Mouse (Mus musculus): ENCODE results near the gene Actn4. TPM values are rescaled to one million over a fixed set of nuclear protein-coding genes. Genes with fewer than 3 reads are reported as not detected.

The Actn4 gene
- 47.4 and 87.1 TPM in 2 replicates for total RNA-seq (2014; rRNA removed)
- 125 and 145 TPM in 2 replicates for polyA plus RNA-seq (2012; rRNA removed)

DNA sequence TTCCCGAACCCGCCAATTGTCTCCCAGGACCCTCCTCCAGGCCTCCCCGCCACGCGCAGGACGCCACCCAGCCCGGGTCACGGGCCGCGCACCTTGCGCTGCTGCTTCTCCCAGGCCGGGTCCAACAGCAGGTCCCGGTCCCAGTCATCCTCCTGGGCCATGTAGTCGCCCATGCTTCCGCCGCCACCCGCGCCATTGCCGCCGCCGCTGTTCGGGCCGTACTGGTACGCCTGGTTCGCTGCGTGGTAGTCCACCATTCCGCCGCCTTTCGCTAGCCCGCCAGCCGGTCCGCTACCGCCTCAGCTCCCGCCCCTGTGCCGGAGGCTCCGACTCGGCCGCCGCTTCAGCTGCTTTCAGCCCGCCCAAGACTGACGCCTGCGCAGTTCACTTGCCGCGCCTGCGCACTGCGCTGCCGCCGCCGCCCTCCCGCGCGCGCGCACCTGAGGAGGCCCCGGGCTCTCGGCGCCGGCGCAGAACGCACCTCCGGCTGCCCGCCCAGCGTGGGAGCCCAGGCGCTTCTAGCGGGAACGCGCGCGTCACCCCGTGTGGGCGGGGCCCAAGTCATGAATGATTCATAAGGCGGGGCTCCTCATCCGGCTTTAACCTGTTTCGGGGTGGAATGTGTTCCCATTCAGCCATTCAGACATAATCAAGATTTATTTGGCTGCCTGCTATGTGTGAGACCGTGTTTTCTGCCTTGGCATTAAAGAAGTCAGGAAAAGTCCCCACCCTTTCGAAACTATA is at the start of gene Actn4:
Gene Actn4 (minus strand): TSS at position 414 of the 744 bp plus-strand sequence.
- H3K79me2 ChIP-seq (ENCODE audit: control insufficient read depth, insufficient read depth, low read length), result peaks cover 22% of the 10 kb centered on the region
- H3K4me1 ChIP-seq (ENCODE audit: control insufficient read depth, insufficient read depth, low read length), result peaks cover 22% of the 10 kb centered on the region
- no peaks in the 10 kb centered on the region for H3K27me3 ChIP-seq (ENCODE audit: control insufficient read depth, insufficient read depth, low read length)
- H3K9ac ChIP-seq (ENCODE audit: low read depth, low read length), result peak within 1 kb of the TSS; percentile 94
- no peaks in the 10 kb centered on the region for H3K36me3 ChIP-seq (ENCODE audit: control insufficient read depth, insufficient read depth, low read length)
- H3K4me3 ChIP-seq (ENCODE audit: insufficient read depth, low read depth, low read length), result peak within 1 kb of the TSS; percentile 79
- peak; percentile 73 for DNase-seq (ENCODE audit: extremely low read depth, low read depth, low spot score)
- H3K27ac ChIP-seq (replicated peaks; ENCODE audit: insufficient read depth, low read depth, low read length), result peak within 1 kb of the TSS; percentile 93
- WGBS, result under 1% methylated on average over 76 of the region's 76 CpGs
- TF ChIP-seq POLR2A (IDR thresholded peaks at IDR 0.05; ENCODE audit: extremely low read depth, insufficient read depth, low read length) (peak; percentile 99), CTCF (IDR thresholded peaks at IDR 0.05; ENCODE audit: low read depth, low read length) (no peak)

DNA sequence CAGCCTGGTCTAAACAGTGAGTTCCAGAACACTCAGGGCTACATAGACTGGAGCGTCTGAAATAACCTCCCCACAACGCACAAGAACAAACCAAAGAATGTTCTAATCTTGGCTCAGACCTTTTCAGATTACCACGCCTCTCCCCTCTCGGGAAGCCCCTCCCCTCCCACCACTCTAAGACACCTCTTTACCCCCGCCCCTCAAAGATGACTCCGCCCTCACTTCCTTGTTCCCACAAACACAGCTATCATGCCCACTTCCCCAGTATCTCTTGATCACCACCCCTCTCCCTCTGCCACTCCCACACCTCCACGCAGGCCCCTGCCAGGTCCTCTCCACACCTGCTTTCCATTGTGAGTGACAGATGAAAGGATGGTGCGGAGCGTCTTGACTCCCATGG is 46.6 kb upstream of the Actn4 start:
- 79% methylated on average over 9 of the region's 9 CpGs for WGBS
- H3K27me3 ChIP-seq (ENCODE audit: control insufficient read depth, insufficient read depth, low read length), result no peaks in the 10 kb centered on the region
- no peak overlapping the region for H3K27ac ChIP-seq (replicated peaks; ENCODE audit: insufficient read depth, low read depth, low read length)
- H3K79me2 ChIP-seq (ENCODE audit: control insufficient read depth, insufficient read depth, low read length), result no peaks in the 10 kb centered on the region
- no peak overlapping the region for H3K4me3 ChIP-seq (ENCODE audit: insufficient read depth, low read depth, low read length)
- TF ChIP-seq CTCF (IDR thresholded peaks at IDR 0.05; ENCODE audit: low read depth, low read length) (no peak), POLR2A (IDR thresholded peaks at IDR 0.05; ENCODE audit: extremely low read depth, insufficient read depth, low read length) (no peak)
- no peak overlapping the region for H3K9ac ChIP-seq (ENCODE audit: low read depth, low read length)
- DNase-seq (ENCODE audit: extremely low read depth, low read depth, low spot score), result no peak
- no peaks in the 10 kb centered on the region for H3K4me1 ChIP-seq (ENCODE audit: control insufficient read depth, insufficient read depth, low read length)
- no peaks in the 10 kb centered on the region for H3K36me3 ChIP-seq (ENCODE audit: control insufficient read depth, insufficient read depth, low read length)

DNA sequence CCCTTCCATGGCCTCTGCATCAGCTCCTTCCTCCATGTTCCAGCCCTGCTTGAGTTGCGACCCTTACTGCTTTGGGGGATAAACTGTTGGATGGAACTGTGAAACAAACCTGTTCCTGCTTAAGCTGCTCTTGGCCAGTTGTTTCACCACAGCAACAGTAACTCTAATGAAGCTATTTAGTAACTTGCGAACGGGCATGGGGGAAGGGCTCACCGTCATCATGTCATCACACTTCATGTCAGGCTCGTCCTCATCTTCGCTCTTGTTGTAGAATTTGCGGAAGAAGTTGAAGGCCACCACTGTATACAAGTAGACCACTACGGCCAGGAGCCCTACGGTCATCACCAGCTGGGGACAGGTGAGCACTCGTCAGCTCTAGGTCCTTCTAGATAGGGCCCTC is 46.0 kb upstream of the Actn4 start:
- no peak overlapping the region for H3K4me3 ChIP-seq (ENCODE audit: insufficient read depth, low read depth, low read length)
- 90% methylated on average over 10 of the region's 10 CpGs for WGBS
- no peak overlapping the region for H3K27ac ChIP-seq (replicated peaks; ENCODE audit: insufficient read depth, low read depth, low read length)
- no peaks in the 10 kb centered on the region for H3K4me1 ChIP-seq (ENCODE audit: control insufficient read depth, insufficient read depth, low read length)
- H3K27me3 ChIP-seq (ENCODE audit: control insufficient read depth, insufficient read depth, low read length), result no peaks in the 10 kb centered on the region
- no peaks in the 10 kb centered on the region for H3K36me3 ChIP-seq (ENCODE audit: control insufficient read depth, insufficient read depth, low read length)
- no peak overlapping the region for H3K9ac ChIP-seq (ENCODE audit: low read depth, low read length)
- DNase-seq (ENCODE audit: extremely low read depth, low read depth, low spot score), result no peak
- no peak for TF ChIP-seq CTCF (IDR thresholded peaks at IDR 0.05; ENCODE audit: low read depth, low read length)
- no peak for TF ChIP-seq POLR2A (IDR thresholded peaks at IDR 0.05; ENCODE audit: extremely low read depth, insufficient read depth, low read length)
- H3K79me2 ChIP-seq (ENCODE audit: control insufficient read depth, insufficient read depth, low read length), result no peaks in the 10 kb centered on the region

DNA sequence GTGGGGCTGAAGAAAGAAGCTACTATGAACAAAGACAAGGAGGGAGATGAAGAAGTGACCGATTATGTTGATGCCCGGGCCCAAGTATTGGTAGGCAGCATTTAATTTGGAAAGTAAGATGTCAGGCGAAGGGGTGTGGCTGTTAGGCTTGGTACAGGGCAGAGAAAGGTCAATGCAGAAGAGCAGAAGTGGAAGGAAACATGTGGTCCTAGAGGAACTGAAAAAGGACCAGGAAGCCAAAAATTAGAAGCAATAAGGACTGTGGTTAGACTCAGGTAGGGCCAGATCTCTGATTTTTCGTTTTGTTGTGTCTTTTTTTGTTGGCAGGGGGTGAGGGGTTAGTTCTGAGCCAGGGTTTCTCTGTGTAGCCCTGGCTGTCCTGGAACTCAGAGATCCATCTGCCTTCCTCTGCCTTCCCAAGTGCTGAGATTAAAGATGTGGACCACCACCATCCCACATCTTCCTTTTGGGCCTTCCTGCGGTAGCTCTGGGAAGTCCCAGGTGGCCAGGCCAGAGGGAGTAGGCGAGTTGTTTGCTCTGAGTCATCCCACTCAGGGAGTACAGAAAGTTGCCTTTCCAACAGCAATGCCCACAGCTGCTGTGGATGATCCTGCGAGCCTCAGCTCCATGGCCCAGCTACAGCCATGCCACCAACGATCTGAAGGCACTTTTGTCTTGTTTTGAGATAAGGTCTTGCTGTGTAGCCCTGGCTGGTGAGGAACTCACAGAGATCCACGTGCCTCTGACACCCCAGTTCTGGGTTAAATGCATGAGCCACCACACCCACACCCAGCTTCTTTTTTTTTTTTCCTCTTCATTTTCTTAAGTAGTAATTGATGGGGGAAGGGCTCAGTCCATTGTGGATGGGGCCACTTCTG is 45.3 kb upstream of the Actn4 start:
- no peak overlapping the region for H3K9ac ChIP-seq (ENCODE audit: low read depth, low read length)
- no peak for TF ChIP-seq CTCF (IDR thresholded peaks at IDR 0.05; ENCODE audit: low read depth, low read length)
- TF ChIP-seq POLR2A (IDR thresholded peaks at IDR 0.05; ENCODE audit: extremely low read depth, insufficient read depth, low read length), result no peak
- 68% methylated on average over 9 of the region's 9 CpGs for WGBS
- H3K4me3 ChIP-seq (ENCODE audit: insufficient read depth, low read depth, low read length), result no peak overlapping the region
- peak; percentile 15 for DNase-seq (ENCODE audit: extremely low read depth, low read depth, low spot score)
- H3K27ac ChIP-seq (replicated peaks; ENCODE audit: insufficient read depth, low read depth, low read length), result 0 out of 2 replicates have a peak overlapping the region, but pooled peaks have one; percentile 16
- no peaks in the 10 kb centered on the region for H3K36me3 ChIP-seq (ENCODE audit: control insufficient read depth, insufficient read depth, low read length)
- no peaks in the 10 kb centered on the region for H3K27me3 ChIP-seq (ENCODE audit: control insufficient read depth, insufficient read depth, low read length)
- no peaks in the 10 kb centered on the region for H3K4me1 ChIP-seq (ENCODE audit: control insufficient read depth, insufficient read depth, low read length)
- H3K79me2 ChIP-seq (ENCODE audit: control insufficient read depth, insufficient read depth, low read length), result no peaks in the 10 kb centered on the region

DNA sequence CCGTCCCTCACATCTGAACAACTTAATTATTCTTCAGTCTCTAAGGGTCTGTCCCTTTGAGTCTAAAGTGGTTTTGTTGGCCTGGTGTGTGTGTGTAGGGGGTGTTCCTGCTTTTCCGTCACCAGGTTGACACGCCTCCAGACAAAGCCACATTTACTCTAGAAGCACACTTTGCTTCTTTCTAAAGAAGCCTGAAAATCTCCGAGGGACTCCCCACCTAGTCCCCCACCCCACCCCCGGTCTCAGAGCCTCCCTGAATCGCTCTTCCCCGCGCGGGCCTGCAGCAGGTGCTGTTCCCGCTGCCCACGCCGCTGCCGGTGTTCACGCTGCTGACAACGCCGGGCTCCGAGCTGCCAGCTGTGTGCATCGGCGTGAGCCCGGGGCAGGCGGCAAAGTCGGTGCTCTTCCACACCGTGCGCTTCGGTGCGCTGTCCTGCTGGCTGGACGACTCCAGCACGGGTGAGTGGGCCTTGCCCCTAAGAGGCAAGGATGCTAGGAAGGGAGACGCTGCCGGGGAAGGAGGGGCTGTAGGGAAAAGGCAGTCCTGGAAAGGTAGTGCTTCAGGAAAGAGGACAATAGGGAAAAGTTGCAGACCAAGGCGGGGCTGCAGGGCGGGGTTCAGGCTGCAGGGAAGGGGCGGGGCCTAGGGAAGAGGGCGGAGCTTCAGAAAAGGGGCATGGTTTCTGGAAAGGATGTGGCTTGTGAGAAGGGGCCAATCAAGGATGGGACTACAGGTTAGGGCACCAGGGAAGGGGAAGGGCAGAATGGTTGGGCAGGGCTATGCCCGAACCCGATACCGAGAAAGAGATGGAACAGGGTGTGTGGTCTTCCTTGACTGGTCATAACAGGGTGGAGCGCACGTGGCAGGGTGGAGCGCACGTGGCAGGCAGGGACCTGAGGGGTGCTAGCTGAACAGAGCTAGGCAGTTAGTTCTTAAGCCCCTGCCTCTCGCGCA is 38.8 kb upstream of the Actn4 start:
- TF ChIP-seq POLR2A (IDR thresholded peaks at IDR 0.05; ENCODE audit: extremely low read depth, insufficient read depth, low read length), result no peak
- TF ChIP-seq CTCF (IDR thresholded peaks at IDR 0.05; ENCODE audit: low read depth, low read length), result no peak
- H3K9ac ChIP-seq (ENCODE audit: low read depth, low read length), result peak overlapping the region; percentile 15; the same call in 1 of the 2 replicates
- H3K79me2 ChIP-seq (ENCODE audit: control insufficient read depth, insufficient read depth, low read length), result no peaks in the 10 kb centered on the region
- peaks cover 3% of the 10 kb centered on the region; the same call in 1 of the 2 replicates for H3K4me1 ChIP-seq (ENCODE audit: control insufficient read depth, insufficient read depth, low read length)
- H3K27me3 ChIP-seq (ENCODE audit: control insufficient read depth, insufficient read depth, low read length), result peaks cover 7% of the 10 kb centered on the region; the same call in 1 of the 2 replicates
- H3K4me3 ChIP-seq (ENCODE audit: insufficient read depth, low read depth, low read length), result peak overlapping the region; percentile 35; the same call in 1 of the 2 replicates
- no peaks in the 10 kb centered on the region for H3K36me3 ChIP-seq (ENCODE audit: control insufficient read depth, insufficient read depth, low read length)
- DNase-seq (ENCODE audit: extremely low read depth, low read depth, low spot score), result no peak
- no peak overlapping the region for H3K27ac ChIP-seq (replicated peaks; ENCODE audit: insufficient read depth, low read depth, low read length)
- WGBS, result 14% methylated on average over 43 of the region's 43 CpGs

Data from liver, adult 2 months (tissue).